Mouse (Mus musculus): Measurements from ENCODE around the gene 1110051M20Rik. TPM values are rescaled to one million over a fixed set of nuclear protein-coding genes. Genes with fewer than 3 reads are reported as not detected.

1110051M20Rik gene
- polyA plus RNA-seq, 1 experiment from 2014 or later = 78.3 TPM

DNA sequence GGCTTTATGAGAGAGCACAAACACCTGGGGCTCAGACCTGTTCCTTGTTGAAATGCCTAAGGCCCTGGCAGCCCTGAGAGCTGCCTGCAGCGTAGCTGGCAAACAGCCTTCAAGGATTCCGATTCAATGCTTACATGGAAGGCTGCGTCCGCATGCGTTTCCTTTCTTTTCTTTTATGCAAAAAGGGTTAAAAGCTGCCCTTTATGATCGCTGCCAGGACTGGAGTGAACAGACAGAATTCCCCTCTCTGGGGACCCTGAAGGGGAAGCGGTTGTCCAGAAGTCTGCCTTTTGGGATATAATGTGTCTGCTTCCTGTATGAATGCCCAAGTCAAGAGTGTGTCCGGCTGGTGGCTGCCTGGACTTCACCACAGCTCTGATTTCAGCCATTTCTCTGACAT, 23.1 kb upstream of the 1110051M20Rik start:
- H3K27ac ChIP-seq = peak overlapping the region; percentile 56
- H3K4me1 ChIP-seq = peaks cover 39% of the 10 kb centered on the region
- no peak overlapping the region for H3K4me3 ChIP-seq
- DNase-seq (ENCODE audit: low spot score) = no peak
- no peaks in the 10 kb centered on the region for H3K27me3 ChIP-seq (ENCODE audit: low read depth, poor library complexity, severe bottlenecking)
- peaks cover 29% of the 10 kb centered on the region for H3K36me3 ChIP-seq
- H3K9me3 ChIP-seq (replicated peaks) = no peaks in the 10 kb centered on the region
- WGBS = 80% methylated on average over 8 of the region's 8 CpGs

DNA sequence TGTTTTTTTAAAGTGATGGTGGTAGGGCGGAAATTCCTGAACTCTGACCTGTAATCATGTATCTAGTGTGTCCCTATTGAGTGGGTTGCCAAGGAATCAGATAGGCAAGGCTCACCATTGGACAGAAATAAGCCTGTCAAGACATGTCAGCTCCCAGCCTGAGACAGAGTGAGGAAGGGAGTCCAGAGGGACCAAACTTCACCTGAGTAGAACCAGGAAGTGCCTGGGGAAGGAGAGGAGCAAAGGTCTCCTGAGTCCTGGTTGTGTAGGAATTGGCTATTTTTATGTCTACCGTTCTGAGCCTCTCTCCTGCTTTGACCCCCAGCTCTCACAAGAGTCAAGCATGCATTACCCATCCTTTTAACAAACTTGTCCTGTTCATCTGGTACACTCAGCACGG, 21.4 kb upstream of the 1110051M20Rik start:
- Histone ChIP-seq H3K4me3 (no peak overlapping the region), H3K27me3 (ENCODE audit: low read depth, poor library complexity, severe bottlenecking) (no peaks in the 10 kb centered on the region), H3K9me3 (replicated peaks) (no peaks in the 10 kb centered on the region), H3K27ac (no peak overlapping the region), H3K36me3 (peaks cover 14% of the 10 kb centered on the region), H3K4me1 (peaks cover 56% of the 10 kb centered on the region)
- DNase-seq (ENCODE audit: low spot score) = no peak
- WGBS = 89% methylated on average over 3 of the region's 3 CpGs

DNA sequence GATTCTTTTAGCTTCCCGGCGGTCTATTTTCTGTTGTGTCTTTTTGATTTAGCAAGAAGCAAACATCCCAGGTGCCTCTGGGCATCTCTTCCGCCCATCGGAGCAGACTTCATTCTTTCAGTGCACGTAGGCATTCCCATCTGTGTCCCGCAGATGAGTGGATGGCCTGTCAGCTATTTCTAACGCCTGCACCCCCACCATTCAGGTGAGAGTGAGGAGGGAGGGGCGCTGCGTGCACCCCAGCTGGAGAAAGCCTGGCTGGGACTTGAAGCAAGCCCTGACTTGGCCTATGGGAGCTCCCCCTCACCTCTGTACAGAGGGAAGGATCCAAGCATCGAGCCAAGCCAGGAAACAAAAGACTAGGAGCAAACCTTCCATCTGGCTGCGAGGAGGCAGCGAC, 18.2 kb upstream of the 1110051M20Rik start:
- 3% methylated on average over 12 of the region's 12 CpGs for WGBS
- peak overlapping the region; percentile 36 for H3K4me3 ChIP-seq
- peaks cover 61% of the 10 kb centered on the region for H3K4me1 ChIP-seq

GRCm38 (mm10) chr2:91462196-91462595, 17.7 kb upstream of the 1110051M20Rik start:
- Histone ChIP-seq H3K9me3 (replicated peaks) (no peaks in the 10 kb centered on the region), H3K27me3 (ENCODE audit: low read depth, poor library complexity, severe bottlenecking) (no peaks in the 10 kb centered on the region), H3K4me1 (peaks cover 60% of the 10 kb centered on the region), H3K27ac (peak overlapping the region; percentile 84), H3K36me3 (peaks cover 11% of the 10 kb centered on the region; the same call in 1 of the 2 replicates), H3K4me3 (peak overlapping the region; percentile 36)
- peak; percentile 55 for DNase-seq (ENCODE audit: low spot score)
- 0% methylated on average over 2 of the region's 2 CpGs for WGBS

More for the DNA sequence above, 18.2 kb upstream of the 1110051M20Rik start:
- Histone ChIP-seq H3K27ac (peak overlapping the region; percentile 84), H3K36me3 (peaks cover 14% of the 10 kb centered on the region; the same call in 1 of the 2 replicates), H3K9me3 (replicated peaks) (no peaks in the 10 kb centered on the region), H3K27me3 (ENCODE audit: low read depth, poor library complexity, severe bottlenecking) (no peaks in the 10 kb centered on the region)
- DNase-seq (ENCODE audit: low spot score) = peak; percentile 52

- Histone ChIP-seq H3K27ac (peak overlapping the region; percentile 84), H3K4me3 (no peak overlapping the region), H3K4me1 (peaks cover 63% of the 10 kb centered on the region), H3K27me3 (ENCODE audit: low read depth, poor library complexity, severe bottlenecking) (no peaks in the 10 kb centered on the region), H3K36me3 (peaks cover 11% of the 10 kb centered on the region; the same call in 1 of the 2 replicates), H3K9me3 (replicated peaks) (no peaks in the 10 kb centered on the region)
- 41% methylated on average over 3 of the region's 3 CpGs for WGBS
- DNase-seq (ENCODE audit: low spot score) = no peak
Observed at GRCm38 (mm10) chr2:91461341-91461740, 16.8 kb upstream of the 1110051M20Rik start.

DNA sequence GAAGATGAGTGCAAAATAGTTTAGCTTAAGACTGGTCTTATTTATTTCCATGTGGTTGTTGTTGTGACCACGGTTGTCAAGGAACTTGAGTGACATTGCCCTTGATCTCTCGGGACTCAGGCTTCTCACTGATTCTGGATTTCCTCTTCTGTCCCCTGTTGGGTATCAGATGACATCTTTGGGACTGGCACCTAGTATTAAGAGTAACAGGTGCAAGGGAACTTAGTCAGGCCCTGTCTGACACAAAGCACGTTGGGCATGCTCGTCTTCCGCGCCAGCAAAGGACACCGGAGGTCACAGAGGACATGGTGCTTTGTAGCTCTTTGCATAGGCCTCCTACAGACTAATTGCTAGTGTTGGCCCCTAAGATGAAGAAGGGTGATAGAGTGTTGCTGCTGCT, 16.3 kb upstream of the 1110051M20Rik start:
- WGBS = 63% methylated on average over 7 of the region's 7 CpGs
- Histone ChIP-seq H3K9me3 (replicated peaks) (no peaks in the 10 kb centered on the region), H3K4me1 (peaks cover 65% of the 10 kb centered on the region), H3K4me3 (no peak overlapping the region), H3K27me3 (ENCODE audit: low read depth, poor library complexity, severe bottlenecking) (no peaks in the 10 kb centered on the region), H3K36me3 (peaks cover 11% of the 10 kb centered on the region; the same call in 1 of the 2 replicates), H3K27ac (no peak overlapping the region)
- DNase-seq (ENCODE audit: low spot score) = no peak

- Histone ChIP-seq H3K27me3 (ENCODE audit: low read depth, poor library complexity, severe bottlenecking) (no peaks in the 10 kb centered on the region), H3K4me1 (peaks cover 67% of the 10 kb centered on the region), H3K4me3 (0 out of 2 replicates have a peak overlapping the region, but pooled peaks have one; percentile 91), H3K27ac (peak overlapping the region; percentile 96; the same call in 1 of the 2 replicates), H3K9me3 (replicated peaks) (no peaks in the 10 kb centered on the region), H3K36me3 (peaks cover 9% of the 10 kb centered on the region; the same call in 1 of the 2 replicates)
- no peak for DNase-seq (ENCODE audit: low spot score)
- 93% methylated on average over 6 of the region's 6 CpGs for WGBS
Observed at GRCm38 (mm10) chr2:91460076-91460475, 15.6 kb upstream of the 1110051M20Rik start.

- no peaks in the 10 kb centered on the region for H3K9me3 ChIP-seq (replicated peaks)
- DNase-seq (ENCODE audit: low spot score) = peak; percentile 76
- peaks cover 6% of the 10 kb centered on the region; the same call in 1 of the 2 replicates for H3K36me3 ChIP-seq
- H3K4me3 ChIP-seq = peak overlapping the region; percentile 91
- peaks cover 67% of the 10 kb centered on the region for H3K4me1 ChIP-seq
- peak overlapping the region; percentile 96 for H3K27ac ChIP-seq
- H3K27me3 ChIP-seq (ENCODE audit: low read depth, poor library complexity, severe bottlenecking) = no peaks in the 10 kb centered on the region
- WGBS = under 1% methylated on average over 32 of the region's 32 CpGs
Observed at GRCm38 (mm10) chr2:91458673-91459391, 14.3 kb upstream of the 1110051M20Rik start.

- H3K4me1 ChIP-seq = peaks cover 63% of the 10 kb centered on the region
- H3K9me3 ChIP-seq (replicated peaks) = no peaks in the 10 kb centered on the region
- peak overlapping the region; percentile 96 for H3K27ac ChIP-seq
- peaks cover 6% of the 10 kb centered on the region; the same call in 1 of the 2 replicates for H3K36me3 ChIP-seq
- peak; percentile 76 for DNase-seq (ENCODE audit: low spot score)
- H3K27me3 ChIP-seq (ENCODE audit: low read depth, poor library complexity, severe bottlenecking) = no peaks in the 10 kb centered on the region
- H3K4me3 ChIP-seq = peak overlapping the region; percentile 91
- WGBS = under 1% methylated on average over 21 of the region's 21 CpGs
Observed at GRCm38 (mm10) chr2:91458252-91458672, 13.8 kb upstream of the 1110051M20Rik start.

DNA sequence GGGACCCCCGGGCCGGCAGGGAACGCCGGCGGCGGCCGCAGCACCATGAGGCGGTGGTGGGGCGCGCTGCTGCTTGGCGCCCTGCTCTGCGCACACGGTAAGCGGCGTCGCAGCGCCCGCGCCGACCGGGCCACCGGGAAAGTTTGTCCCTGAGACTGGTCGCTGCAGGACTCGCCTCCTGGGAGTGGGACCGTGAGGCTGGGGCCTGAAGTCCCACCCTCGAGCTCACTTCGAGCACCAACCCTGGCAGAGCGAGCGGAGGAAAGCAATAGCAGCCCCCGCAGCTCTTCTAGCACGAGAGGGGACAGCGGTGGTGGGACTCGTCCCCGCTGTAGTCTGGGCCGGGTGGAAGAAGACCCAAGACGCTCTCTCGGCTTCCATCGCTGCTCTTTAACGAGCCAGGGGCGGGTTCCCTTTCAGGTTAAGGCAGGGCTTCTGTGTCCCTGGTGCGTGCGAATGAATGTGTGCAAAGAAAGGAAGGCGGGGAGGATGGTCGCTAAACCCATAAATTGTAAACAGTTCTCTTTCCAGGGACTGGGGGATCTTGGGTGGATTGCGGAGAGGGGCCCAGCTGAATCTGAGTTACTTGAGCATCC, 13.2 kb upstream of the 1110051M20Rik start:
- no peaks in the 10 kb centered on the region for H3K27me3 ChIP-seq (ENCODE audit: low read depth, poor library complexity, severe bottlenecking)
- under 1% methylated on average over 45 of the region's 45 CpGs for WGBS
- no peaks in the 10 kb centered on the region for H3K9me3 ChIP-seq (replicated peaks)
- H3K36me3 ChIP-seq = peaks cover 6% of the 10 kb centered on the region; the same call in 1 of the 2 replicates
- peak; percentile 83 for DNase-seq (ENCODE audit: low spot score)
- H3K4me3 ChIP-seq = peak overlapping the region; percentile 91
- peaks cover 59% of the 10 kb centered on the region for H3K4me1 ChIP-seq
- peak overlapping the region; percentile 96 for H3K27ac ChIP-seq

DNA sequence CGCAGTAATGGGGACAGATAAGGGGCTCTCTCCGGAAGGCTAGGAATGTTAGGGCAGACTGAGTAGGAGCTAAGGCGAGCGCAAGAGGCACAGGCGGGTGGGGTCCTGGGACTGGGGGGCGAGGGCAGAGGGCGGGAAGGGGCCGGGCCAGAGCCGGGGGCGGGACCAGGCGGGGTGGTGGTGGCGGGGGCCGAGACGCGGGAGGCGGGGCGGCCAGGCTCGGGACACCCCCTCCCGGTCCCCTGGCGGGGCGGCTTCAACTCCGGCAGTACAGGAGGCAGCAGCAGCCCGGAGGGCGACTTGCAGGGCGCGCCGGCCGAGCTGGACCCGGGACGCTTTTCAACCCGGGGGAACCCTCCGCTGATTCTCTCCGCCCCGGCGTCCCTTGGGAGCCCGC, 12.8 kb upstream of the 1110051M20Rik start, which contains the start of gene Lrp4:
Gene Lrp4, plus strand, starts transcription at position 253 of the 397 bp plus-strand sequence.
- peaks cover 59% of the 10 kb centered on the region for H3K4me1 ChIP-seq

GRCm38 (mm10) chr2:91456491-91457100, 12.1 kb upstream of the 1110051M20Rik start:
- no peaks in the 10 kb centered on the region for H3K27me3 ChIP-seq (ENCODE audit: low read depth, poor library complexity, severe bottlenecking)
- H3K4me1 ChIP-seq = peaks cover 54% of the 10 kb centered on the region
- WGBS = 53% methylated on average over 9 of the region's 9 CpGs
- no peak for DNase-seq (ENCODE audit: low spot score)
- peak overlapping the region; percentile 91 for H3K4me3 ChIP-seq
- peak overlapping the region; percentile 96 for H3K27ac ChIP-seq
- H3K9me3 ChIP-seq (replicated peaks) = no peaks in the 10 kb centered on the region
- peaks cover 6% of the 10 kb centered on the region; the same call in 1 of the 2 replicates for H3K36me3 ChIP-seq

More for the DNA sequence above, 12.8 kb upstream of the 1110051M20Rik start, which contains the start of gene Lrp4:
- Histone ChIP-seq H3K4me3 (peak within 1 kb of the TSS; percentile 91), H3K27me3 (ENCODE audit: low read depth, poor library complexity, severe bottlenecking) (no peaks in the 10 kb centered on the region), H3K9me3 (replicated peaks) (no peaks in the 10 kb centered on the region), H3K27ac (peak within 1 kb of the TSS; percentile 96), H3K36me3 (peaks cover 6% of the 10 kb centered on the region; the same call in 1 of the 2 replicates)
- no peak for DNase-seq (ENCODE audit: low spot score)
- under 1% methylated on average over 26 of the region's 36 CpGs for WGBS

Data from limb, embryonic 10.5 days (tissue).